Mouse (Mus musculus) intestine, embryonic 14.5 days (tissue): Measurements from ENCODE around the gene Arhgap42. TPM values are rescaled to one million over a fixed set of nuclear protein-coding genes. Genes with fewer than 3 reads are reported as not detected.
A peak's percentile ranks its signal among the peaks of the same experiment; 100 is the strongest.

Source experiments
- ATAC-seq: fragments of 200-750 bp; cut with Nextera tagmentation; replicated peaks from 2 replicates; pipeline ENCODE4 v1.8.0; 2017; ENCODE audit warnings: low read depth, moderate number of reproducible peaks, moderate TSS enrichment, moderate library complexity; ENCODE audit not compliant: low FRiP score, low TSS enrichment
- DNase-seq: peaks from one replicate; pipeline ENCODE4 v3.0.0-alpha.2; 2018; ENCODE audit warnings: low spot score
- H3K27ac ChIP-seq: fragments of 300-500 bp; sonication (generic); 2 replicates; pipeline ENCODE4 v1.5.1; 2014; ENCODE audit warnings: low read depth, mild to moderate bottlenecking, control low read depth
- H3K27me3 ChIP-seq: fragments of 300-500 bp; sonication (generic); replicated peaks from 2 replicates; pipeline ENCODE4 v1.6.1; 2014; ENCODE audit warnings: low read length, control low read depth; ENCODE audit not compliant: control insufficient read depth, insufficient read depth
- H3K36me3 ChIP-seq: fragments of 300-500 bp; sonication (generic); 2 replicates; pipeline ENCODE4 v1.6.1; 2014; ENCODE audit warnings: low read length, control low read depth; ENCODE audit not compliant: control insufficient read depth, insufficient read depth
- H3K4me1 ChIP-seq: fragments of 300-500 bp; sonication (generic); replicated peaks from 2 replicates; pipeline ENCODE4 v1.6.1; 2014; ENCODE audit warnings: low read length, control low read depth, mixed read lengths; ENCODE audit not compliant: control insufficient read depth, insufficient read depth
- H3K4me2 ChIP-seq: fragments of 300-500 bp; sonication (generic); 2 replicates; pipeline ENCODE4 v1.6.1; 2014; ENCODE audit warnings: low read length
- H3K4me3 ChIP-seq: fragments of 300-500 bp; sonication (generic); 2 replicates; pipeline ENCODE4 v1.5.1; 2014; ENCODE audit warnings: low read depth, low read length, control low read depth, mixed read lengths
- H3K9ac ChIP-seq: fragments of 300-500 bp; sonication (generic); 2 replicates; pipeline ENCODE4 v1.6.1; 2014; ENCODE audit warnings: mild to moderate bottlenecking, low read length
- H3K9me3 ChIP-seq: fragments of 300-500 bp; sonication (generic); 2 replicates; pipeline ENCODE4 v1.6.1; 2016; ENCODE audit warnings: low read length, control low read depth; ENCODE audit not compliant: control insufficient read depth
- WGBS: fragments of 180-500 bp; shearing (Covaris S2); extraction: QIAGEN DNeasy Blood & Tissue Kit; methylation state at CpG from one replicate; pipeline ENCODE4 v1.1.7; 2014; 5-methylcytosine and 5-hydroxymethylcytosine counted together
- polyA plus RNA-seq: library from polyadenylated mRNA; unstranded; fragments of >200 nt; fragmentation: Nextera tagmentation; extraction: Ambion mirVana; gene quantifications from 2 replicates; pipeline ENCODE4 v1.2.1, GENCODE M21; 2014

Gene Arhgap42
- polyA plus RNA-seq, 1 experiment from 2014 or later = 39.4 TPM

DNA sequence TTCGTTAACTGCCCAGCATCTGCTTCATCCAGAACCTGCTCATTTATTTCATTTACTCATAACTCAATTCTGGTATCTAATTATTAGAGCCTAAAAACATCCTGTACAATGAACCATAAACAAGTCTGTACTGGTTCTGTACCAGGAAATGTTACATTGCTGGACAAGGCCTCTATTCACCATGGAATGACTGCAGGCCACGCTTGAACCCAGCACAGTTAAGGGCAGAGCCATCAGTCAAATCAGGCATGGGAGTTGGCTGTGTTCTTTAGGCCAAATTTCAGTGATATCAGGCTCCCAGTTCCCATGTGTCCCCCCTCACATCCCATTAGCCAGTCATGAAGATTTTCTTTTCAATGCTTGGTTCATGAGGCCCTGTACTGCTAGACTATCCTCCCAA, 20.6 kb downstream of the Arhgap42 start:
- WGBS = 70% methylated on average over 2 of the region's 2 CpGs

GRCm38 (mm10) chr9:9214849-9215248, 24.1 kb downstream of the Arhgap42 start:
- no peaks in the 10 kb centered on the region for H3K36me3 ChIP-seq
- WGBS = 75% methylated on average over 5 of the region's 5 CpGs
- no peaks in the 10 kb centered on the region for H3K27me3 ChIP-seq
- H3K27ac ChIP-seq = no peak overlapping the region
- no peak overlapping the region for H3K4me2 ChIP-seq
- ATAC-seq (no peak), DNase-seq (no peak)
- no peaks in the 10 kb centered on the region for H3K9me3 ChIP-seq
- no peaks in the 10 kb centered on the region for H3K4me1 ChIP-seq
- H3K4me3 ChIP-seq = no peak overlapping the region
- H3K9ac ChIP-seq = no peak overlapping the region

More for the DNA sequence above, 20.6 kb downstream of the Arhgap42 start:
- Histone ChIP-seq H3K9ac (no peak overlapping the region), H3K27me3 (no peaks in the 10 kb centered on the region), H3K27ac (no peak overlapping the region), H3K4me1 (peaks cover 7% of the 10 kb centered on the region), H3K36me3 (no peaks in the 10 kb centered on the region), H3K9me3 (no peaks in the 10 kb centered on the region), H3K4me3 (no peak overlapping the region), H3K4me2 (no peak overlapping the region)
- ATAC-seq (0 out of 2 replicates have a peak, but pooled peaks have one; percentile 63), DNase-seq (no peak)

- Histone ChIP-seq H3K27ac (no peak overlapping the region), H3K4me3 (no peak overlapping the region), H3K9ac (no peak overlapping the region), H3K4me2 (no peak overlapping the region), H3K9me3 (no peaks in the 10 kb centered on the region), H3K36me3 (no peaks in the 10 kb centered on the region), H3K4me1 (no peaks in the 10 kb centered on the region), H3K27me3 (no peaks in the 10 kb centered on the region)
- DNase-seq = no peak
- ATAC-seq = no peak
Observed at GRCm38 (mm10) chr9:9214296-9214695, 24.6 kb downstream of the Arhgap42 start.

DNA sequence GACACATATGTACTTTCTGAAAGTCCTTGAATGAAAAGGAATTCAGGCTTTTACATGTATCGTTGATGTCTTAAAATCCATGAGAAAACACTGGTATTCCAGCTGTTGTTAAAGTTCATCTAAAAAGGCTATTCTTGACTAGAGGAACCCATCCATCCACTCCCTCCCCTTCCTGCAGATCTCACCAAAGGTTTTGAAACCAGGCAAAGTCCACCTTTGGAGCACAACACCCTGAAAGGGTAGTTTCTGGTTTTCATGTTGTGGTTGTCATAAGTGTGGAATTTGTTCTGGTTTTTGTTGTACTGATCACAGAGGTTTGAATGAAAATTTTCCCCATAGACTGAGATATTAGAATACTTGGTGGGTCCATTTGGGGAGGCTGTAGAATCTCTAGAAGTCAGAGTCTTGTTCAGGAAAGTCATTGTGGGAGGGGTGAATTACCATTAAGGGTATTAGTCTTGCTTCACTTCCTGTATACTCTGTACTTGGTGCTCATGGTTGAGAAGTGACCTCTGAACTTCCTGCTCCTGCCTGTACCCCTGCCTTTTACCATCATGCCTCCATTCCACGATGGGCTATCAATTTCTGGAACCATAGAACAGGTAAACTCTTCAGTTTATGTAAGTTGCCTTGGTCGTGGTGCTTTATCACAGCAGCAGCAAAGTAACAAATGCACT, 27.4 kb downstream of the Arhgap42 start:
- DNase-seq (no peak), ATAC-seq (no peak)
- H3K36me3 ChIP-seq = no peaks in the 10 kb centered on the region
- H3K4me1 ChIP-seq = no peaks in the 10 kb centered on the region
- H3K27ac ChIP-seq = no peak overlapping the region
- no peaks in the 10 kb centered on the region for H3K27me3 ChIP-seq
- WGBS = 76% methylated on average over 3 of the region's 3 CpGs
- H3K4me3 ChIP-seq = no peak overlapping the region
- H3K4me2 ChIP-seq = no peak overlapping the region
- H3K9me3 ChIP-seq = no peaks in the 10 kb centered on the region
- H3K9ac ChIP-seq = no peak overlapping the region

GRCm38 (mm10) chr9:9210464-9210863, 28.4 kb downstream of the Arhgap42 start:
- Histone ChIP-seq H3K27ac (no peak overlapping the region), H3K4me1 (no peaks in the 10 kb centered on the region), H3K4me3 (no peak overlapping the region), H3K4me2 (no peak overlapping the region), H3K36me3 (no peaks in the 10 kb centered on the region), H3K9ac (no peak overlapping the region), H3K27me3 (no peaks in the 10 kb centered on the region), H3K9me3 (no peaks in the 10 kb centered on the region)
- ATAC-seq (no peak), DNase-seq (no peak)
- 89% methylated on average over 2 of the region's 2 CpGs for WGBS

DNA sequence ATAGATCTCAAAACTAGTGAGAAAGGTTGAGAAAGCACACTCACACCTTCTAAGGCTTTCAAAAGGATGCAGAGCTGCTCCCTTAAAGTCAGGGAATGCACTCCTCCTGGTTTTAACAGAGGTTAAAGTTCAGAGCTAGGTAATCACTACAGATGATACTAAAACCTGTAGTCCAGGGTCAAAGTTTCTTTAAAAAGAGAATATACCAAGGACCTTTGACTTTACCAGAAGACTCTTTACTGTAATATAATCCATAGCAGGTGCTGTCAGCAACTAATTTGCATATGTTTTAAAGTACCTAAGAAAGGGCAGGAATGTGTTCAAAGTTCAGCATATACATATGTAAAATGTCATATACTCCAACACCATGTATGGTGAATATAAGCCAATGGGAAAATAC, 30.7 kb downstream of the Arhgap42 start:
- Histone ChIP-seq H3K27me3 (no peaks in the 10 kb centered on the region), H3K9ac (no peak overlapping the region), H3K36me3 (no peaks in the 10 kb centered on the region), H3K4me3 (no peak overlapping the region), H3K9me3 (no peaks in the 10 kb centered on the region), H3K4me2 (no peak overlapping the region), H3K4me1 (no peaks in the 10 kb centered on the region), H3K27ac (no peak overlapping the region)
- DNase-seq = no peak
- no peak for ATAC-seq

DNA sequence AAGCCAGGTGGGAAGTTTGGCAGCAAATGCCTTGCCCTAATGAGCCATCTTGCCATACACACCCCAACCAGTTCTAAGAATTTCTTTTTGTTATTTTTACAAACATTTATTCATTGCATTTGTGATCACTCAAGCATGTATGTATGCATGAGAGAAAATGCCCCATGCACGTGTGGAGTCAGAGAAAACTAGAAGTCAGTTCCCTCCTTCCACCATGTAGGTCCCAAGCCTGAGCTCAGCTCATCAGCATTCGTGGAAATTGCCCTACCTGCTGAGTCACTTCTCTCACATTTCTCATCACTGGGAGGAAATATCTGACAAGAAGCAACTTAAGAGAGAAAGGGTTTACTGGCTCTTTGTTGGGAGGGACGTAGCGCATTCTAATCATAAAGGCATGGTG, 31.6 kb downstream of the Arhgap42 start:
- DNase-seq = no peak
- no peaks in the 10 kb centered on the region for H3K27me3 ChIP-seq
- 76% methylated on average over 4 of the region's 4 CpGs for WGBS
- no peak overlapping the region for H3K27ac ChIP-seq
- no peak overlapping the region for H3K9ac ChIP-seq
- no peak overlapping the region for H3K4me3 ChIP-seq
- no peak overlapping the region for H3K4me2 ChIP-seq
- H3K9me3 ChIP-seq = no peaks in the 10 kb centered on the region
- H3K36me3 ChIP-seq = no peaks in the 10 kb centered on the region
- no peaks in the 10 kb centered on the region for H3K4me1 ChIP-seq
- no peak for ATAC-seq

DNA sequence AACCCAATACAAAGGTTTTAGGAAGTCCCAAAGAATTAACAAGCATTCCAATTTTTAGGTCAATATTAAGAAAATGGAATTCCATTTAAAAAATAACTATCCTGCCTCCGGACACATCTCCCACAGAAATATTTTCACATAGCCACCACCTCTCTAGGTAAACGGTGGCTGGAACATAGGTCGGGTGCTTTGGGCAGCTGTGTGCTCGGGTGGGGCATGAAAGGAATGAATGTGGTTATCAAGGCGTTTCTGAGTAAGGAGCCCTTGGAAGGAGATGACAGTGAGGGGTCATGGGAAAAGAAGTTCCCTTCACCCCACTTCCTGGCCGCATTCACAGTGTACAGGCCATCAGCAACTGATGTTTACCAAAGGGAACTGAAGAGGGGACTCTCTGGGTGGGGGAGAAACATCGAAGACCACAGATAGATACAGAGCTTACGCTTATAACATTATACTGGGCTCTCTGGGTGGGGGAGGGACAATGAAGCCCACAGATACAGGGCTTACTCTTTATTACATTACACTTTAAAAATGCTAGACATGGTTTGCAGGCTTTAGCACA, 38.0 kb downstream of the Arhgap42 start:
- ATAC-seq (0 out of 2 replicates have a peak, but pooled peaks have one; percentile 19), DNase-seq (no peak)
- no peak overlapping the region for H3K4me3 ChIP-seq

More for the DNA sequence above, 38.0 kb downstream of the Arhgap42 start:
- H3K4me2 ChIP-seq = no peak overlapping the region
- H3K9me3 ChIP-seq = no peaks in the 10 kb centered on the region
- no peaks in the 10 kb centered on the region for H3K27me3 ChIP-seq
- H3K4me1 ChIP-seq = peaks cover 16% of the 10 kb centered on the region
- WGBS = 50% methylated on average over 8 of the region's 8 CpGs
- no peaks in the 10 kb centered on the region for H3K36me3 ChIP-seq
- no peak overlapping the region for H3K27ac ChIP-seq
- H3K9ac ChIP-seq = no peak overlapping the region
